Mouse (Mus musculus): ENCODE measurements around the gene Rcsd1.

Rcsd1 gene

DNA sequence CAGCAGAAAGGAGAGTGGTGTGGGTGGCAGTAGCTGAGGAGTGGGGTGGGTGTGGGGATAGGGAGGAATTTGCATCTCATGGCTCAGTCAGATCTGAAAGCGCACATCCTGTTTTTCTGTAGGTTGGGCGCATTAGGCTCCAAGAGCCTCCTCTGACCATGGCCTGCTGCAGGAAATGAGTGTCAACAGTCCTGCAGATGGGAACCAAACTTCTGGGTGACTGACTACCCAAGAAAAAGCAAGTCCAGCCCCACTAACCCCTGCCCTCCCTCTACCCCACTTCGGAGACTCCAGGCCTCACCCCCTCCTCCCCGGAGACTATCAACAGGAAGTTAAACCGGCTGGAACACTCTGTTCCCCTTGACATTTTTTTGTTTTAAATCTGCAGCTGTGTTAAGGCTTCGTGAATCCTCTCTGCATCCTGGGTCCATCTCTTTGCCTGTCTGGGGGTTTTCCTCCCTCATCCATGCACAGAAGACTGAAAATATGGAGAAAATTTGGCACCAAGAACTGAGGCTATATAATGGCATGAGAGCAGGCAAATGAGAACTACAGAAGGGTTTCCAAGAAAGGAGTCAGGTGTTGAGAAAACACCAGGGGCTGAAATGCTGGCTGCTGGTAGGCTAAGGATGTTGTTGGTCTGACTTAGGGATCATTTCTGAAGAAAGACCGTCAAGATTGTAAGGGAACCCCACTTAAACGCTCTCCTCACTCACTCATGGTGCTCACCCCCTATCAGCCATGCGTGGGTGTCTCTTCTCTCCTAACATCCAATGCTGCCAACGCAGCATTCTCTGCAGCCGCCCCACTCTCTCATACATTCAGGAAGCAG, 8.4 kb upstream of the Rcsd1 start:
- peak in 1 of 2 experiments; percentile 43 for DNase-seq (ENCODE audit: low read depth in 2 of 2, low spot score in 2 of 2)

- DNase-seq (ENCODE audit: low read depth in 2 of 2, low spot score in 2 of 2), result no peak
These were observed 6.9 kb upstream of the Rcsd1 start for GRCm38 (mm10) chr1:165716426-165716825.

DNA sequence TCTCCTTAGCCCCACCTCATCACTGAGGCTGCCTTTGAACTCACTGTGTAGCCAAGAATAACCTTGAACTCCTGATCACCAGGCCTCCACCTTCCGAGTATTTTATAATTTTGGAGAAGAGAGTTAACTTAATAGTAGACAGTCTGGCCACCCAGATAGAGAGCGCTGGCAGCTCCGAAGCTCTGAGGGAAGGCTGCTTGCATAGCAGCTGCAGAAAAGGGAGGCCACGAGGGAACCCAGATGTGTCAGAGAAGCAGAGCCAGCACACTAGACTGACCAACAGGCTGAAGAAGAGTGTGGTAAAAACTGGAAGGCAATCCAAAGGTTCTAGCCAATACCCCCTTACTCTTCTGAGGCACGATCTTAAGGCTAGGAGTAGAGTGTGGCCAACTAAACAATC, 4.2 kb upstream of the Rcsd1 start:
- no peak for DNase-seq (ENCODE audit: low read depth in 2 of 2, low spot score in 2 of 2)

- no peak for DNase-seq (ENCODE audit: low read depth in 2 of 2, low spot score in 2 of 2)
These were observed 2.4 kb upstream of the Rcsd1 start for GRCm38 (mm10) chr1:165711914-165712313.

GRCm38 (mm10) chr1:165708686-165709380, 724 bp downstream of the Rcsd1 start:
- DNase-seq (ENCODE audit: low read depth in 2 of 2, low spot score in 2 of 2), result no peak

GRCm38 (mm10) chr1:165707640-165708322, 1.8 kb downstream of the Rcsd1 start:
- no peak for DNase-seq (ENCODE audit: low read depth in 2 of 2, low spot score in 2 of 2)

- DNase-seq (ENCODE audit: low read depth in 2 of 2, low spot score in 2 of 2), result no peak
These were observed 2.3 kb downstream of the Rcsd1 start for GRCm38 (mm10) chr1:165707241-165707639.

DNA sequence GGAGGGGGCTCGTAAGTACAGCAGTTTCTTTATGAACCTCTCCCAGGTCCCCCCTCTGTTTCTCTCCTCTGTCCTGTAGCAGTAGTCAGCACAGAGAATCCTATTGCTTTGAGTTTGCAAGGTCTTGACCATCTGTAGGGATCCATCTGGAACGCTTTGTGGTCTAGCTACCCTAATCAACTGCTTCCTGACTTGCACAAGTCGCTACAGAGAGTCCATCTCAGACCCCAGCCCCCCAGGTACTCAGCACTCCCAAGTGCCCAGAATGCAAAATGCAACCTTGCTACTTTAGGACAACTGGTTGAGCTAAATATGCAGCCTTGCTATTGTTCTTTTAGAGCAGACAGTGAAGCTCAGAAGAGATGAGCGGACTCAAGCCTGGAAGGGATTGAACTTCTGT, 3.1 kb downstream of the Rcsd1 start:
- DNase-seq (ENCODE audit: low read depth in 2 of 2, low spot score in 2 of 2), result no peak

DNA sequence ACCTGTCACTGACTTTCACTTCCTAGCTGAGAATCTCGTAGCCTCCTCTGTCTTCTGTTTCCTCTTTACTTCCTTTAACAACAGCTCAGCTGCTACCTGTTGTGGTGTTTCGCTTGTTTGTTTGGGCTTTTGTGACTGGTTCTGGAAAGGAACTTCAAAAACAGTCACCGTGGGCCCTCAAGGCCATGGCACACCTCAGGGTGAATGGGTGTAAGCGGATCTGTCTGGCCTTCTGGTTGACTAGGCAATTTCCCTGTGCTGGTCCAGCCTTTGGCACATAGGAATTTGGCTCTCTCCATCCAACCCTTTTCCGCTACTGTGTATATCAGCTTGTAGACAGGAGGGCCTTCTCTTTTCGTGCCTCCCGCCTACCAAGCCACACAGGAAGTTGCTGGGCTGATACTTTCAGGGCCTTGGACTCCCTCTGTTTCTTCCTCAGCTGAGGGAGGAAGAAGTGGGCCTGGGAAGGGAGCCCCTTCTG, 3.6 kb downstream of the Rcsd1 start:
- no peak for DNase-seq (ENCODE audit: low read depth in 2 of 2, low spot score in 2 of 2)

GRCm38 (mm10) chr1:165705368-165705767, 4.2 kb downstream of the Rcsd1 start:
- no peak for DNase-seq (ENCODE audit: low read depth in 2 of 2, low spot score in 2 of 2)

DNA sequence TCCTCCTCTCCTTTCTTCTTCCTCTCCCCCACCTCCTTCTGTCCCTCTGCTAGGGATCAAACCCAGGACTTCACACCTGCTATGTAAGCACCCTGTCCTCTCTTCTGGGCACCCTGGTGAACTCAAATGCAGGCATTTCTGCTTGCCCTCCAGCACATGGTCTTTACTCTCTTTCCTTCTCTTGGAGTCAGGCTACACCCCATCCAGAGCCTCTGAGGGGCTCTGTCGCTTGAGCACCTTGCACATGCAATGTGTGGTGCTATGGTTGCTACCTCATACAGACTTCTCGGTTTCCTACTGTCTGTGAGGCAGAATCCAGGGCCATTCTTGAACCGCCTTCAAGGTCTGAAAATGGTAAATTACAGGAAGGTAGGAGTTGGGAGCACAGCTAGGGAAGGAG, 4.7 kb downstream of the Rcsd1 start:
- no peak for DNase-seq (ENCODE audit: low read depth in 2 of 2, low spot score in 2 of 2)

GRCm38 (mm10) chr1:165702221-165703031, 7.1 kb downstream of the Rcsd1 start:
- DNase-seq (ENCODE audit: low read depth in 2 of 2, low spot score in 2 of 2), result no peak

DNA sequence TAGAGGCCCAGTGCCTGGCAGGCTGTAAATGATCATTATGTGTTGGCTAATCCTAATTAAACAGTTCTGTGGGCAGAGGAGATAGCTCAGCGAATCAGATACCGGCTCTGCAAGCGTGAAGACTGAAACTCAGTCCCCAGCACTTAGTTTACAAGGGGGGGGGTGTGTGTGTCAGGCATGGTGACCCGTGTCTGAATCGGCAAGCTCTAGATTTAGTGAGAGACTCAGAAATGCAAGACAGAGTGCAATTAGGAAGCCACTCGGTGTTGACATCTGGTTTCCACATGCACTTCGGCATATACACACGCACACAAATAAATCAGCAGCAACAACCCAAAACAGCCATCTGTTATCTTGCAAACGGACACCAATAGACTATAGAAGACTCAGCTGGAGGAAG, 8.0 kb downstream of the Rcsd1 start:
- DNase-seq (ENCODE audit: low read depth in 2 of 2, low spot score in 2 of 2), result no peak

- peak; percentile 63 to 67 for DNase-seq (ENCODE audit: low read depth in 2 of 2, low spot score in 2 of 2)
These were observed 8.5 kb downstream of the Rcsd1 start for GRCm38 (mm10) chr1:165700933-165701518.

DNA sequence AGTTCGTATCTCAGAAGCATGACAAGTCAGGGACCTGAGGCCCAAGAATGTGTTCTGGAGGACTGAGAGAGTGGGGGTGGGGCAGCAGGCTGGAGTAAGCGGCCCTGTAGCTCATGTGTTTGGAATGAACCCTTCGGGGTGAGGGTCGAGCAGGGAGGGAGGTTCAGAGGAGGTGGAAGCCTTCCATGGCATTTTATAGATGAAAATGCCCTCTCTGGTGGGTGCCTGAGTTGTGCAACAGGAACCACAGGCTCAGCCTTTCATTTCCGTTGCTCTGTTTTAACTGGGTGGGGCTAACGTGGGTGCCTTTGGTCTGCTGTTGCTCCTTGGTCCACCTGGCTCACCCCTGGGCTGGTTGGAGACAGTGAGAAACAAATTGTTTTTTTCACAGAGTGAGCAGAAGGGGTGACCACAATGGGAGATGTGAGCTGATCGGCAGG, 9.2 kb downstream of the Rcsd1 start:
- DNase-seq (ENCODE audit: low read depth in 2 of 2, low spot score in 2 of 2), result peak; percentile 64

- DNase-seq (ENCODE audit: low read depth in 2 of 2, low spot score in 2 of 2), result no peak
These were observed 11.9 kb downstream of the Rcsd1 start for GRCm38 (mm10) chr1:165697701-165698100.

DNA sequence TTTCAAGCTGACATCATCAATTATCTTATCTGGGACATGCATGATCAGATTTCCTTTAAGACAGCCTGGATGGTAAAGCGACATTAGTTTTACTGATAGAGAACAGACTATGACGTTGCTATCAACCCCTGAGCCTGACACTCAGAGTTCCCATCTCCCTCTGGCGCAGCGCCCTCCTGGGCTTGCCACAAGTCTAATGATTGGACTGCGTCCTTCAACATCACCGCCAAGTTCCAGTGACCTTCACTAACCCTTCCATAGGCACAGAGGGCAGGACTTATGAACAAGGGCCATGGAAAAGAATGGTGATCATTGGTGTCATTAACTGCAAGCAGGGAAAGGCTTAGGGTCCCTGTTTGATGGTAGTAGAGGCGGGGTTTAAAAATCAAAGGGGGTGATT, 12.7 kb downstream of the Rcsd1 start:
- DNase-seq (ENCODE audit: low read depth in 2 of 2, low spot score in 2 of 2), result no peak

DNA sequence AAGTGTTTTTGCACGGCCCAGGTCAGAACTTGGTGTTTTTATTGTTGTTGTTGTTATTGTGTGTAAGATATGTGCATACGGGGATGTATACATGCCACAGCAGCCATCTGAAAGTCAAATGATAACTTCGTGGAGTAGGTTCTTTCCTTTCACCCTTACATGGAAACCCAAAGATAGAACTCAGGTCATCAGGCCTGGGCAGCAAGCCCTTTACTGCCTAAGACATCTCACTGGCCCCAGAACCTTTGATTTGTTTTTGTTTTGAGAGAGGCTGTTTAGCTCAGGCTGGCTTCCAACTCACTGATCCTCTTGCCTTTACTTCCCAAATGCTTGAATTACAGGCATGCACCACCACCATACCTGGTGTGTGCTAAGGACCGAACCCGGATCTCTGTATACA, 13.5 kb downstream of the Rcsd1 start:
- DNase-seq (ENCODE audit: low read depth in 2 of 2, low spot score in 2 of 2), result no peak

- DNase-seq (ENCODE audit: low read depth in 2 of 2, low spot score in 2 of 2), result no peak
These were observed 14.1 kb downstream of the Rcsd1 start for GRCm38 (mm10) chr1:165695392-165696014.

GRCm38 (mm10) chr1:165693856-165694255, 15.7 kb downstream of the Rcsd1 start:
- DNase-seq (ENCODE audit: low read depth in 2 of 2, low spot score in 2 of 2), result no peak

All from CD8-positive naive resting alpha-beta T cell, adult 2 months (primary cell).